In genomic region chr10:12977787-12978212, GRCm38 (mm10) we compare ENCODE assay signal across 16 mouse cellular contexts. TPM values are rescaled to one million over a fixed set of nuclear protein-coding genes. Genes with fewer than 3 reads are reported as not detected.
DNase-seq lines count a peak whose midpoint lies in the region; ATAC-seq lines count a peak whose summit lies in the region.
"Had no signal": no experiment of that assay in that cellular context is flagged by ENCODE, and none has a peak within 500 bp of the region (broad histone marks: within the 10 kb centered on the region; RNA-seq: fewer than 3 reads in every experiment).

No protein-coding gene starts in this region.

- H3K4me1 ChIP-seq in megakaryocyte, embryonic 14.5 days = peaks cover 66% of the 10 kb centered on the region
- no peaks in the 10 kb centered on the region for H3K4me1 ChIP-seq in intestine, embryonic 16.5 days (ENCODE audit: control insufficient read depth, insufficient read depth, low read length)
- H3K4me1 ChIP-seq: embryonic facial prominence, embryonic 12.5 days; forebrain, embryonic 12.5 days; hindbrain, embryonic 13.5 days had no signal

- no peak overlapping the region for H3K27ac ChIP-seq in intestine, embryonic 16.5 days (ENCODE audit: low read length)
- H3K27ac ChIP-seq: embryonic facial prominence, embryonic 12.5 days; forebrain, embryonic 12.5 days; hindbrain, embryonic 13.5 days had no signal

- H3K4me2 ChIP-seq in intestine, embryonic 16.5 days (ENCODE audit: low read depth, low read length) = no peak overlapping the region
- H3K4me2 ChIP-seq: embryonic facial prominence, embryonic 12.5 days; forebrain, embryonic 12.5 days; hindbrain, embryonic 13.5 days had no signal

- no peaks in the 10 kb centered on the region for H3K36me3 ChIP-seq in megakaryocyte, embryonic 14.5 days (replicated peaks; ENCODE audit: low read length)
- no peaks in the 10 kb centered on the region for H3K36me3 ChIP-seq in intestine, embryonic 16.5 days (ENCODE audit: control insufficient read depth, insufficient read depth, low read length)
- H3K36me3 ChIP-seq: embryonic facial prominence, embryonic 12.5 days; forebrain, embryonic 12.5 days; hindbrain, embryonic 13.5 days had no signal

- H3K9ac ChIP-seq in intestine, embryonic 16.5 days (ENCODE audit: low read depth, low read length) = no peak overlapping the region
- H3K9ac ChIP-seq: embryonic facial prominence, embryonic 12.5 days; forebrain, embryonic 12.5 days; hindbrain, embryonic 13.5 days had no signal

- no peaks in the 10 kb centered on the region for H3K27me3 ChIP-seq in megakaryocyte, embryonic 14.5 days (replicated peaks)
- H3K27me3 ChIP-seq in intestine, embryonic 16.5 days (replicated peaks; ENCODE audit: control insufficient read depth, insufficient read depth, low read length) = no peaks in the 10 kb centered on the region
- H3K27me3 ChIP-seq: embryonic facial prominence, embryonic 12.5 days; forebrain, embryonic 12.5 days; hindbrain, embryonic 13.5 days had no signal

- peak; percentile 55 to 78 for DNase-seq in adrenal gland, adult (ENCODE audit: inconsistent age in 2 of 2, low spot score in 1 of 2)
- no peak for DNase-seq in adrenal gland, postnatal 4 days (ENCODE audit: low spot score in 2 of 2)
- peak; percentile 36 to 58 for DNase-seq in heart, postnatal 10 days
- DNase-seq in lung, postnatal 14 days = peak; percentile 22
- no peak for DNase-seq in kidney, adult 18-20 months
- DNase-seq: cerebellum, adult 11-12 months; gastrocnemius, postnatal 14 days; kidney, postnatal 10 days; liver; thymus, adult 18-20 months had no signal

- H3K4me3 ChIP-seq in megakaryocyte, embryonic 14.5 days (replicated peaks) = peak overlapping the region; percentile 85
- H3K4me3 ChIP-seq in intestine, embryonic 16.5 days (ENCODE audit: low read length) = no peak overlapping the region
- H3K4me3 ChIP-seq: embryonic facial prominence, embryonic 12.5 days; forebrain, embryonic 12.5 days; hindbrain, embryonic 13.5 days had no signal

- no peak for ATAC-seq in megakaryocyte, adult 5-6 weeks (ENCODE audit: poor library complexity, severe bottlenecking)
- ATAC-seq in intestine, embryonic 16.5 days = no peak

- intact Hi-C loops in heart, postnatal 10 days (cut with DNase I) = no loop called here

- 77% methylated on average over 9 of the region's 9 CpGs for WGBS in intestine, embryonic 16.5 days

- H3K9me3 ChIP-seq in megakaryocyte, embryonic 14.5 days = no peaks in the 10 kb centered on the region
- no peaks in the 10 kb centered on the region for H3K9me3 ChIP-seq in intestine, embryonic 16.5 days (ENCODE audit: control insufficient read depth, low read length)
- H3K9me3 ChIP-seq: embryonic facial prominence, embryonic 12.5 days; forebrain, embryonic 12.5 days; hindbrain, embryonic 13.5 days had no signal

RNA-seq across cellular contexts. Expression of gene Stx11, which starts 13.7 kb away (rescaled TPM):
- total RNA-seq in adrenal gland, postnatal 4 days (2021) = 1 to 10 TPM; 8.4 to 9.7 TPM
- polyA plus RNA-seq in megakaryocyte, embryonic 14.5 days (2012; ENCODE audit: insufficient read depth, low replicate concordance) = 35.2 and 81.5 TPM in 2 replicates
- total RNA-seq in megakaryocyte, adult 5-6 weeks (2015) = 41.9 and 44.6 TPM in 2 replicates
- 36.0 and 46.8 TPM in 2 replicates for total RNA-seq in megakaryocyte, adult 5-6 weeks (2017)
- 1 to 10 TPM; 2.7 to 2.9 TPM for total RNA-seq in heart, postnatal 10 days (2021)
- 1.1 and 1.6 TPM in 2 replicates for polyA plus RNA-seq in intestine, embryonic 16.5 days (2015; fragmentation: Nextera tagmentation; extraction: Ambion mirVana)

RNA-seq across cellular contexts. Expression of gene Sf3b5, which starts 27.3 kb away (rescaled TPM):
- total RNA-seq in adrenal gland, postnatal 4 days (2021) = 10 to 100 TPM; 13.1 TPM
- 87.2 and 216 TPM in 2 replicates for polyA plus RNA-seq in megakaryocyte, embryonic 14.5 days (2012; ENCODE audit: insufficient read depth, low replicate concordance)
- total RNA-seq in megakaryocyte, adult 5-6 weeks (2015) = 14.0 and 17.0 TPM in 2 replicates
- total RNA-seq in megakaryocyte, adult 5-6 weeks (2017) = 15.4 and 15.8 TPM in 2 replicates
- total RNA-seq in heart, postnatal 10 days (2021) = 1 to 10 TPM; 7.1 to 8.0 TPM
- 30.8 and 35.0 TPM in 2 replicates for polyA plus RNA-seq in intestine, embryonic 16.5 days (2015; fragmentation: Nextera tagmentation; extraction: Ambion mirVana)

Comparison
In these comparisons a context has a peak if more than half of its experiments do, and no peak if none do; other contexts are left out.
1. DNase-seq: peak in adrenal gland, adult (2 of 2), heart, postnatal 10 days (2 of 2) and lung, postnatal 14 days (single experiment); none in adrenal gland, postnatal 4 days (0 of 2) and kidney, adult 18-20 months (single experiment).